Mouse (Mus musculus) liver, postnatal 0 days (tissue): ENCODE data around the gene Strbp. TPM values are rescaled to one million over a fixed set of nuclear protein-coding genes. Genes with fewer than 3 reads are reported as not detected.
A peak's percentile ranks its signal among the peaks of the same experiment; 100 is the strongest.

ENCODE experiments used
- ATAC-seq: fragments of 200-750 bp; cut with Nextera tagmentation; 2 replicates; pipeline ENCODE4 v1.8.0; 2017; ENCODE audit warnings: mild to moderate bottlenecking, moderate library complexity
- DNase-seq: peaks from one replicate; pipeline ENCODE4 v3.0.0-alpha.2; 2016
- H3K27ac ChIP-seq: fragments of 300-500 bp; sonication (generic); 2 replicates; pipeline ENCODE4 v1.5.1; 2014; ENCODE audit warnings: antibody characterized with exemption, moderate library complexity, mild to moderate bottlenecking, low read depth
- H3K27me3 ChIP-seq: fragments of 300-500 bp; sonication (generic); 2 replicates; pipeline ENCODE4 v1.6.1; 2014; ENCODE audit warnings: low read length, control low read depth, mixed read lengths; ENCODE audit not compliant: insufficient read depth
- H3K36me3 ChIP-seq: fragments of 300-500 bp; sonication (generic); replicated peaks from 2 replicates; pipeline ENCODE4 v1.6.1; 2014; ENCODE audit warnings: mild to moderate bottlenecking, control low read depth, low read length, moderate library complexity, mixed read lengths; ENCODE audit not compliant: insufficient read depth
- H3K4me1 ChIP-seq: fragments of 300-500 bp; sonication (generic); 2 replicates; pipeline ENCODE4 v1.6.1; 2014; ENCODE audit warnings: antibody characterized with exemption, mild to moderate bottlenecking, control low read depth; ENCODE audit not compliant: insufficient read depth
- H3K4me2 ChIP-seq: fragments of 300-500 bp; sonication (generic); 2 replicates; pipeline ENCODE4 v1.6.1; 2014; ENCODE audit warnings: low read depth, mild to moderate bottlenecking, low read length, moderate library complexity, mixed read lengths
- H3K4me3 ChIP-seq: fragments of 300-500 bp; sonication (generic); 2 replicates; pipeline ENCODE4 v1.5.1; 2014; ENCODE audit warnings: low read depth, low read length
- H3K9ac ChIP-seq: fragments of 300-500 bp; sonication (generic); replicated peaks from 2 replicates; pipeline ENCODE4 v1.6.1; 2014; ENCODE audit warnings: mild to moderate bottlenecking, moderate library complexity
- H3K9me3 ChIP-seq: fragments of 300-500 bp; sonication (generic); 2 replicates; pipeline ENCODE4 v1.6.1; 2016; ENCODE audit warnings: mild to moderate bottlenecking, control low read depth, low read length, mixed read lengths
- CTCF ChIP-seq: sonication (generic); IDR thresholded peaks from 2 replicates; pipeline ENCODE4 v1.5.1; 2016; ENCODE audit warnings: antibody characterized with exemption, low read depth
- EP300 ChIP-seq: IDR thresholded peaks from 2 replicates; pipeline ENCODE4 v1.6.1; 2016; ENCODE audit warnings: antibody characterized with exemption, low read depth, mild to moderate bottlenecking
- WGBS: fragments of 180-500 bp; shearing (Covaris S2); extraction: QIAGEN DNeasy Blood & Tissue Kit; methylation state at CpG from one replicate; pipeline ENCODE4 v1.1.7; 2014; ENCODE audit not compliant: insufficient replicate concordance; 5-methylcytosine and 5-hydroxymethylcytosine counted together
- polyA plus RNA-seq: library from polyadenylated mRNA; unstranded; fragments of >200 nt; fragmentation: Nextera tagmentation; extraction: Ambion mirVana; gene quantifications from 2 replicates; pipeline ENCODE4 v1.2.1, GENCODE M21; 2015

The Strbp gene
- polyA plus RNA-seq, 1 experiment from 2014 or later = 14.6 TPM

DNA sequence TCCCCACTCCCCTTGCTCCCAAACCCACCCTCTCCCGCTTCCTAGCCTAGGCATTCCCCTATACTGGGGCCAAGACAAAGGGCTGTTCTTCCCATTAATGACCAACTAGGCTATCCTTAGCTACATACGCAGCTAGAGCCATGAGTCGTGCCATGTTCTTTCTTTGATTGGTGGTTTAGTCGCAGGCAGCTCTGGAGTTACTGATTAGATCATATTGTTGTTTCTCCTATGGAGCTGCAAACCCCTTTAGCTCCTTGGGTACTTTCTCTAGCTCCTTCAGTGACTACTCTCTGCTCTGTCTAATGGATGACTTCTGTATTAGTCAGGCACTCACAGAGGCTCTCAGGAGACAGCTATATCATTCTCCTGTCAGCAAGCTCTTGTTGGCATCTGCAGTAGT is 206.3 kb downstream of the Strbp start:
- Histone ChIP-seq H3K36me3 (peaks cover 21% of the 10 kb centered on the region), H3K9me3 (no peaks in the 10 kb centered on the region), H3K4me1 (no peaks in the 10 kb centered on the region), H3K4me3 (no peak overlapping the region), H3K4me2 (no peak overlapping the region), H3K27me3 (no peaks in the 10 kb centered on the region), H3K9ac (no peak overlapping the region), H3K27ac (no peak overlapping the region)
- WGBS = 77% methylated on average over 4 of the region's 4 CpGs
- no peak for ATAC-seq
- TF ChIP-seq CTCF (no peak), EP300 (no peak)
- DNase-seq = no peak

GRCm38 (mm10) chr2:37488956-37489355 is 214.7 kb downstream of the Strbp start:
- Histone ChIP-seq H3K4me3 (no peak overlapping the region), H3K9me3 (no peaks in the 10 kb centered on the region), H3K27me3 (no peaks in the 10 kb centered on the region), H3K4me1 (no peaks in the 10 kb centered on the region), H3K27ac (no peak overlapping the region), H3K36me3 (peaks cover 25% of the 10 kb centered on the region), H3K9ac (no peak overlapping the region), H3K4me2 (no peak overlapping the region)
- TF ChIP-seq EP300 (no peak), CTCF (no peak)
- whole genome bisulfite sequencing = 88% methylated on average over 2 of the region's 2 CpGs
- ATAC-seq = no peak
- no peak for DNase-seq

DNA sequence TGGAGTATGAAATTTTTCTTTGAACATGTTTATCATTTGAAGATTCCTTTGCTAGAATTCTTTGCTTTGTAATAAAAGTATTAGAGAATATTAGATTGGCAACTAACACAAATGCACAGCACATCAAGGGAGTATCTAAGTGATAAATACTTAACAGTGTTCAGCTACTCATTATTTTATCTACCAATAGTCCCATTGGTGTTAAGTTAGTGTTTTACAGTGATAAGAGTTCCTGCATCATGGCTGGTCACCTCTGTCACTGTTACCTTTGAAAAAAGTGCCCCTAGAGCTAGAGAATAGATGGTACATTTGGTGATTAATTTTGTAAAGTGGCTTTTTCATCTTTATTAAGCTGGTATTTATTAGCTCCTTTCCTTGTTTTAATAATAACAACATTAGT is 217.3 kb downstream of the Strbp start:
- no peak overlapping the region for H3K4me3 ChIP-seq
- TF ChIP-seq EP300 = no peak
- no peak for TF ChIP-seq CTCF
- H3K4me2 ChIP-seq = no peak overlapping the region
- no peak overlapping the region for H3K9ac ChIP-seq
- H3K4me1 ChIP-seq = no peaks in the 10 kb centered on the region
- DNase-seq = no peak
- no peak overlapping the region for H3K27ac ChIP-seq
- peaks cover 22% of the 10 kb centered on the region for H3K36me3 ChIP-seq
- no peak for ATAC-seq
- H3K27me3 ChIP-seq = no peaks in the 10 kb centered on the region
- no peaks in the 10 kb centered on the region for H3K9me3 ChIP-seq

DNA sequence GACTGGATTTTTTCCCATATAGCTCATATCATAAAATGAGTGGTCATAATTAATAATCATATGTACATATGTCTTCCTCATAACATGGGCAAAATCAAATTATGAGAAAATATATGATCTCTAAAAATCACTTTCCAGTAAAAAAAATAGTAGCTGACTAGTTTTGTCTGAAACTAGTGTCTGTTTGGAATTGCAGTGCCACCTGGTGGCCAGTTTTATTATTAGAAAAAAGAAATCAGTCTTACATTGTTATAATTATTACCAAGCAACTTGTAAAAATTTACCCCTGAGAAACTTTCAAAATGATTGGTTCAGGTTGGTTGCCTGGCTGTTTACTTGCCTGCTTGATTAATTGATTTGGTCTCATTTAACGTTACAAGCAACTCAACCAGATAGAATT is 218.3 kb downstream of the Strbp start:
- TF ChIP-seq CTCF (peak; percentile 60), EP300 (no peak)
- peaks cover 22% of the 10 kb centered on the region for H3K36me3 ChIP-seq

DNA sequence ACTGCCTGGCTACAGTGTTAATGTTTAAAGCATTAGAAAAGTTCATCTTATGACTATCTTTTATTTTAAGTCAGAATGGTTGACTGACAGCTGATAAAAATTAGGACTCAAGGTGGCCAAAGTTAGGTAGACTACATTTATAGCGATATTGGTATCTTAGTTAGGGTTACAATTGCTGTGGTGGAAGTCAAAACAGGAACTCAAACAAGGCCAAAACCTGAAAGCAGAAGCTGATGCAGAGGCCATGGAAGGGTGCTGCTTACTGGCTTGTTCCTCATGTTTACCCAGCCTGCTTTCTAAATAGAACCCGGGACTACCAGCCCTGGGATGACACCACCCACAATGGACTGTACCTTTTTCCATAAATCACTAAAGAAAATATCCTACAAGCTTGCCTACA is 219.5 kb downstream of the Strbp start:
- DNase-seq (no peak), ATAC-seq (no peak)
- Histone ChIP-seq H3K4me3 (no peak overlapping the region), H3K27me3 (no peaks in the 10 kb centered on the region), H3K9me3 (no peaks in the 10 kb centered on the region), H3K4me1 (no peaks in the 10 kb centered on the region), H3K9ac (no peak overlapping the region), H3K4me2 (no peak overlapping the region), H3K27ac (no peak overlapping the region), H3K36me3 (peaks cover 19% of the 10 kb centered on the region)
- no peak for TF ChIP-seq CTCF
- TF ChIP-seq EP300 = no peak
- WGBS = 59% methylated on average over 2 of the region's 2 CpGs

More for the DNA sequence above, 218.3 kb downstream of the Strbp start:
- Histone ChIP-seq H3K9me3 (no peaks in the 10 kb centered on the region), H3K4me2 (no peak overlapping the region), H3K4me3 (no peak overlapping the region), H3K4me1 (no peaks in the 10 kb centered on the region), H3K27me3 (no peaks in the 10 kb centered on the region), H3K27ac (no peak overlapping the region), H3K9ac (no peak overlapping the region)
- 82% methylated on average over 1 of the region's 1 CpGs for WGBS
- no peak for ATAC-seq
- DNase-seq = peak; percentile 18

DNA sequence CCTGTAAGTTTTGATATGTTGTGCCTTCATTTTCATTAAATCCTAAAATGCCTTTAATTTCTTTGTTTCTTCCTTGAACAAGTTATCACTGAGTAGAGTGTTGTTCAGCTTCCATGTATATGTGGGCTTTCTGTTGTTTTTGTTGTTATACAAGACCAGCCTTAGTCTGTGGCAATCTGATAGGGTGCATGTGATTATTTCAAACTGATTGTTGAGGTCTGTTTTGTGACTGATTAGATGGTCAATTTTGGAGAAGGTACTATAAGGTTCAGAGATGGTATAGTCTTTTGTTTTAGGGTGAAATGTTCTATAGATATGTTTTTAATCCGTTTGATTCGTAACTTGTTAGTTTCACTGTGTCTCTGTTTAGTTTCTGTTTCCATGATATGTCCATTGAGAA is 223.6 kb downstream of the Strbp start:
- peaks cover 19% of the 10 kb centered on the region for H3K36me3 ChIP-seq
- 62% methylated on average over 2 of the region's 2 CpGs for WGBS
- no peak for TF ChIP-seq CTCF
- 0 out of 2 replicates have a peak, but pooled peaks have one; percentile 34 for TF ChIP-seq EP300
- H3K4me2 ChIP-seq = no peak overlapping the region
- no peaks in the 10 kb centered on the region for H3K4me1 ChIP-seq
- ATAC-seq = no peak
- no peak overlapping the region for H3K27ac ChIP-seq
- no peak overlapping the region for H3K4me3 ChIP-seq
- H3K9ac ChIP-seq = no peak overlapping the region
- no peaks in the 10 kb centered on the region for H3K27me3 ChIP-seq
- H3K9me3 ChIP-seq = no peaks in the 10 kb centered on the region
- no peak for DNase-seq

GRCm38 (mm10) chr2:37479559-37479958 is 224.1 kb downstream of the Strbp start:
- Histone ChIP-seq H3K4me3 (no peak overlapping the region), H3K9ac (no peak overlapping the region), H3K27me3 (no peaks in the 10 kb centered on the region), H3K4me1 (no peaks in the 10 kb centered on the region), H3K27ac (no peak overlapping the region), H3K4me2 (no peak overlapping the region), H3K36me3 (peaks cover 18% of the 10 kb centered on the region), H3K9me3 (no peaks in the 10 kb centered on the region)
- ATAC-seq (no peak), DNase-seq (no peak)
- no peak for TF ChIP-seq EP300
- TF ChIP-seq CTCF = no peak
